Mouse (Mus musculus) right cerebral cortex, postnatal 10 days (tissue): ENCODE measurements at regions not wholly inside any gene's neighbourhood (a gene's known extent, or its start where the extent isn't known, plus 50 kb on each side); places are given as distances from the start of the nearest gene placed in this dataset.

ENCODE experiments used
- DNase-seq, 2 experiments: peaks; one replicate each; pipeline ENCODE4 v3.0.0; 2021; ENCODE audit warnings: low spot score in 2 of 2

- DNase-seq: no peak
Observed at GRCm38 (mm10) chr6:93257130-93257841, 314.0 kb upstream of the Adamts9 start.

- DNase-seq: peak in 1 of 2 experiments; percentile 26
Observed at GRCm38 (mm10) chr6:93253746-93254145, 310.5 kb upstream of the Adamts9 start.

- DNase-seq: no peak
Observed at GRCm38 (mm10) chr6:93248973-93249372, 305.7 kb upstream of the Adamts9 start.

- no peak for DNase-seq
Observed at GRCm38 (mm10) chr6:93246498-93247242, 303.4 kb upstream of the Adamts9 start.

- DNase-seq: no peak
Observed at GRCm38 (mm10) chr6:93235550-93235949, 292.3 kb upstream of the Adamts9 start.

GRCm38 (mm10) chr6:93232636-93233035 is 289.3 kb upstream of the Adamts9 start:
- peak in 1 of 2 experiments; percentile 33 for DNase-seq

- DNase-seq: no peak
Observed at GRCm38 (mm10) chr6:93230450-93230849, 287.2 kb upstream of the Adamts9 start.

GRCm38 (mm10) chr6:93229320-93229719 is 286.0 kb upstream of the Adamts9 start:
- DNase-seq: no peak

- DNase-seq: no peak
Observed at GRCm38 (mm10) chr6:93223610-93224550, 280.6 kb upstream of the Adamts9 start.

GRCm38 (mm10) chr6:93218015-93218593 is 274.8 kb upstream of the Adamts9 start:
- peak; percentile 33 to 50 for DNase-seq

GRCm38 (mm10) chr6:93200886-93201285 is 257.6 kb upstream of the Adamts9 start:
- no peak for DNase-seq

GRCm38 (mm10) chr6:93194741-93195140 is 251.4 kb upstream of the Adamts9 start:
- no peak for DNase-seq

GRCm38 (mm10) chr6:93192980-93193379 is 249.7 kb upstream of the Adamts9 start:
- DNase-seq: no peak

GRCm38 (mm10) chr6:93190986-93191385 is 247.7 kb upstream of the Adamts9 start:
- no peak for DNase-seq

GRCm38 (mm10) chr6:93168526-93168925 is 225.2 kb upstream of the Adamts9 start:
- DNase-seq: peak; percentile 35 to 41

GRCm38 (mm10) chr6:93167281-93167680 is 224.0 kb upstream of the Adamts9 start:
- DNase-seq: peak in 1 of 2 experiments; percentile 25

GRCm38 (mm10) chr6:93165942-93166341 is 222.7 kb upstream of the Adamts9 start:
- no peak for DNase-seq

GRCm38 (mm10) chr6:93152431-93153208 is 209.3 kb upstream of the Adamts9 start:
- no peak for DNase-seq

GRCm38 (mm10) chr6:93150531-93150930 is 207.2 kb upstream of the Adamts9 start:
- DNase-seq: no peak

GRCm38 (mm10) chr6:93149956-93150355 is 206.7 kb upstream of the Adamts9 start:
- DNase-seq: no peak

GRCm38 (mm10) chr6:93140331-93140731 is 197.0 kb upstream of the Adamts9 start:
- DNase-seq: peak; percentile 73 to 85
